In the genomic region with DNA sequence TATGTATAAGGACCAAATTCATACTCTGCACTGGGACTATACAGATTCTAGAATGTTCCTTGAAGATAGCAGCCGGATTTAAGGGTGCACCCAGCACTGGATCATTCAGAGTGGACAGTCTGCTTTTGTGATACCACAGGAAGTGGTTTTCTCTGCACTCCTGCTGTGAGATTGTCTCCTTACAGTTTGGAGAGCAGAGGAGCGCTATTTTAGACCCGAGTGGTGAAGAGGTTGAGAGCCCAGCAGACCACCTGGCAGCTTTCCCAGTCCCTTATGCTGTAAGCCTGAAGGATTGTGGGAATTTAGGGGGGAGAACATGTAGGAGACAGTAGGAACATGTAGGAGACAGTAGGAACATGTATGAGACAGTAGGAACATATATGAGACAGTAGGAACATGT, we compare ENCODE assay signal across 10 mouse cellular contexts.
A peak's percentile ranks its signal among the peaks of the same experiment; 100 is the strongest.
DNase-seq lines count a peak whose midpoint lies in the region; ATAC-seq lines count a peak whose summit lies in the region.
"Had no signal": no experiment of that assay in that cellular context is flagged by ENCODE, and none has a peak within 500 bp of the region (broad histone marks: within the 10 kb centered on the region; RNA-seq: fewer than 3 reads in every experiment).

No protein-coding gene starts in this region.

- intact Hi-C loops in heart, postnatal 36 days (cut with DNase I) = loop anchor here (5.0 kb wide), 1 partner anchor 256 kb away; no protein-coding TSS in a partner anchor
- intact Hi-C loops in heart, postnatal 10 days (cut with DNase I) = loop anchor here (2.0 to 5.0 kb wide), 2 partner anchors 56 to 255 kb away; no protein-coding TSS in a partner anchor

- peak; percentile 91 for DNase-seq in heart, adult 11 months
- no peak for DNase-seq in heart, postnatal 36 days
- peak; percentile 59 to 72 for DNase-seq in kidney, postnatal 4 days
- DNase-seq in kidney, adult 18-20 months = no peak
- DNase-seq in 416B (ENCODE audit: low read depth) = peak; percentile 49
- peak; percentile 83 for DNase-seq in heart, postnatal 10 days
- no peak for DNase-seq in testis, postnatal 10 days (ENCODE audit: low spot score)
- DNase-seq: B cell, adult 2 months; thymus, adult 18-20 months had no signal

- no peak for ATAC-seq in erythroblast, adult 5-6 weeks (replicated peaks; ENCODE audit: low FRiP score, poor library complexity, severe bottlenecking)

Comparison
In these comparisons a context has a peak if more than half of its experiments do, and no peak if none do; other contexts are left out.
1. DNase-seq: peak in heart, adult 11 months (single experiment), kidney, postnatal 4 days (2 of 2), 416B (single experiment) and heart, postnatal 10 days (2 of 2); none in heart, postnatal 36 days (0 of 2), kidney, adult 18-20 months (single experiment) and testis, postnatal 10 days (single experiment).